Mouse (Mus musculus): ENCODE measurements at regions not wholly inside any gene's neighbourhood (a gene's known extent, or its start where the extent isn't known, plus 50 kb on each side); places are given as distances from the start of the nearest gene placed in this dataset.

DNA sequence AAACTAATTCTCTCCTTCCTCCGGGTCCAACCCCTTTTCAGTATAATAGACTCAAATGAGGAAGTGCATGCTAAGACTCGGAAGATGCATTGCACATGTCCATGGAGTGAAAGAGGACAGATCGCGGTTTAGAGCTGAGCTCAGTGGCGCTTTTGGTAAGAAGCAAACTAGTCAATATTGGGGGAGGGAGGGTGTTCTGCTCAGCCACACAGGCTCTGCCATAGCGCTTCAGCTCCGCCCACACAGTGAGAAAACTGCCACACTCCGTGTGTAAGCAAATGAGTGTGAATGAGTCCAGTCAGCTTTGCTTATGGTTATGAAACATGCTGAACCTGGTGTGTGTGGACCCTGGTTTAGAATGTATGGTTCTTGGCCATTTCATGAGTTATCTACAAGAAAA lies 543.8 kb downstream of the Ebf1 start:
- Histone ChIP-seq H3K27me3 (ENCODE audit: insufficient read depth, low read length) (no peaks in the 10 kb centered on the region), H3K27ac (ENCODE audit: low read length) (no peak overlapping the region), H3K9ac (replicated peaks; ENCODE audit: low read length) (no peak overlapping the region), H3K4me2 (replicated peaks; ENCODE audit: low read depth, low read length) (no peak overlapping the region), H3K9me3 (ENCODE audit: low read length) (no peaks in the 10 kb centered on the region), H3K4me3 (ENCODE audit: low read length) (no peak overlapping the region), H3K4me1 (ENCODE audit: insufficient read depth, low read length) (no peaks in the 10 kb centered on the region), H3K36me3 (ENCODE audit: insufficient read depth, low read length) (no peaks in the 10 kb centered on the region)
- no peak for ATAC-seq (ENCODE audit: low FRiP score, low TSS enrichment)
- 85% methylated on average over 8 of the region's 8 CpGs for whole genome bisulfite sequencing

GRCm38 (mm10) chr11:45173546-45173945 lies 556.4 kb downstream of the Ebf1 start:
- no peak overlapping the region for H3K27ac ChIP-seq (ENCODE audit: low read length)
- no peaks in the 10 kb centered on the region for H3K36me3 ChIP-seq (ENCODE audit: insufficient read depth, low read length)
- H3K4me2 ChIP-seq (replicated peaks; ENCODE audit: low read depth, low read length): no peak overlapping the region
- no peaks in the 10 kb centered on the region for H3K27me3 ChIP-seq (ENCODE audit: insufficient read depth, low read length)
- no peak for ATAC-seq (ENCODE audit: low FRiP score, low TSS enrichment)
- no peak overlapping the region for H3K4me3 ChIP-seq (ENCODE audit: low read length)
- no peaks in the 10 kb centered on the region for H3K4me1 ChIP-seq (ENCODE audit: insufficient read depth, low read length)
- 79% methylated on average over 2 of the region's 2 CpGs for WGBS
- no peaks in the 10 kb centered on the region for H3K9me3 ChIP-seq (ENCODE audit: low read length)
- no peak overlapping the region for H3K9ac ChIP-seq (replicated peaks; ENCODE audit: low read length)

DNA sequence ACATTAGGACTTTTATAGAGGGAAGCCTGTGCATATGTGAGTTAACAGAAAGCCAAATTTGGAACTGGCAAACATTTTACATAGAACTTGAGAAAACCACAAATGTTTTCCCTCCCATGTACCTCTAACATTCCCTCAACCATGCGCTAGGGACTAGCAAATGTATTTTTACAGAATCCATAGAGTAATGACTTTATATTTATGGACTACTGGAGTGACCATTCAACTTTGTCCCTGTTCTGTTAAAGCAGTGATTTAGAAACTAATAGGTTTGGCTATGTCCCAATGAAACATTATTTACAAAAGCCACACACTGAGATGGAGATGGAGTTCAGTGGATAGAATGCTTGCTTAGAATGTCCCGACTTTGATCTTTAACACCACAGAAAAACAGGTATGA lies 557.0 kb downstream of the Ebf1 start:
- Histone ChIP-seq H3K4me1 (ENCODE audit: insufficient read depth, low read length) (no peaks in the 10 kb centered on the region), H3K4me2 (replicated peaks; ENCODE audit: low read depth, low read length) (no peak overlapping the region), H3K27ac (ENCODE audit: low read length) (no peak overlapping the region), H3K9ac (replicated peaks; ENCODE audit: low read length) (no peak overlapping the region), H3K27me3 (ENCODE audit: insufficient read depth, low read length) (no peaks in the 10 kb centered on the region), H3K9me3 (ENCODE audit: low read length) (no peaks in the 10 kb centered on the region), H3K36me3 (ENCODE audit: insufficient read depth, low read length) (no peaks in the 10 kb centered on the region), H3K4me3 (ENCODE audit: low read length) (no peak overlapping the region)
- no peak for ATAC-seq (ENCODE audit: low FRiP score, low TSS enrichment)
- 52% methylated on average over 2 of the region's 2 CpGs for WGBS

- no peaks in the 10 kb centered on the region for H3K9me3 ChIP-seq (ENCODE audit: low read length)
- no peaks in the 10 kb centered on the region for H3K27me3 ChIP-seq (ENCODE audit: insufficient read depth, low read length)
- WGBS: 61% methylated on average over 10 of the region's 10 CpGs
- no peaks in the 10 kb centered on the region for H3K36me3 ChIP-seq (ENCODE audit: insufficient read depth, low read length)
- peak overlapping the region; percentile 50; the same call in 1 of the 2 replicates for H3K27ac ChIP-seq (ENCODE audit: low read length)
- 0 out of 2 replicates have a peak overlapping the region, but pooled peaks have one; percentile 25 for H3K4me2 ChIP-seq (replicated peaks; ENCODE audit: low read depth, low read length)
- peak; percentile 73 for ATAC-seq (ENCODE audit: low FRiP score, low TSS enrichment)
- no peak overlapping the region for H3K4me3 ChIP-seq (ENCODE audit: low read length)
- no peak overlapping the region for H3K9ac ChIP-seq (replicated peaks; ENCODE audit: low read length)
- H3K4me1 ChIP-seq (ENCODE audit: insufficient read depth, low read length): no peaks in the 10 kb centered on the region
These were observed 558.0 kb downstream of the Ebf1 start for GRCm38 (mm10) chr11:45174811-45175798.

GRCm38 (mm10) chr11:45176971-45177370 lies 559.9 kb downstream of the Ebf1 start:
- 92% methylated on average over 3 of the region's 3 CpGs for WGBS
- Histone ChIP-seq H3K36me3 (ENCODE audit: insufficient read depth, low read length) (no peaks in the 10 kb centered on the region), H3K4me1 (ENCODE audit: insufficient read depth, low read length) (no peaks in the 10 kb centered on the region), H3K9ac (replicated peaks; ENCODE audit: low read length) (no peak overlapping the region), H3K27me3 (ENCODE audit: insufficient read depth, low read length) (no peaks in the 10 kb centered on the region), H3K9me3 (ENCODE audit: low read length) (no peaks in the 10 kb centered on the region), H3K27ac (ENCODE audit: low read length) (no peak overlapping the region), H3K4me2 (replicated peaks; ENCODE audit: low read depth, low read length) (no peak overlapping the region), H3K4me3 (ENCODE audit: low read length) (no peak overlapping the region)
- ATAC-seq (ENCODE audit: low FRiP score, low TSS enrichment): no peak

- Histone ChIP-seq H3K27ac (ENCODE audit: low read length) (no peak overlapping the region), H3K4me2 (replicated peaks; ENCODE audit: low read depth, low read length) (no peak overlapping the region), H3K9me3 (ENCODE audit: low read length) (no peaks in the 10 kb centered on the region), H3K4me1 (ENCODE audit: insufficient read depth, low read length) (no peaks in the 10 kb centered on the region), H3K27me3 (ENCODE audit: insufficient read depth, low read length) (no peaks in the 10 kb centered on the region), H3K9ac (replicated peaks; ENCODE audit: low read length) (no peak overlapping the region), H3K4me3 (ENCODE audit: low read length) (no peak overlapping the region), H3K36me3 (ENCODE audit: insufficient read depth, low read length) (no peaks in the 10 kb centered on the region)
- 62% methylated on average over 7 of the region's 7 CpGs for WGBS
- ATAC-seq (ENCODE audit: low FRiP score, low TSS enrichment): no peak
These were observed 560.9 kb downstream of the Ebf1 start for GRCm38 (mm10) chr11:45178036-45178435.

GRCm38 (mm10) chr11:45179019-45179418 lies 561.9 kb downstream of the Ebf1 start:
- no peak for ATAC-seq (ENCODE audit: low FRiP score, low TSS enrichment)
- H3K27ac ChIP-seq (ENCODE audit: low read length): no peak overlapping the region
- no peaks in the 10 kb centered on the region for H3K4me1 ChIP-seq (ENCODE audit: insufficient read depth, low read length)
- no peaks in the 10 kb centered on the region for H3K36me3 ChIP-seq (ENCODE audit: insufficient read depth, low read length)
- 94% methylated on average over 1 of the region's 1 CpGs for WGBS
- no peak overlapping the region for H3K9ac ChIP-seq (replicated peaks; ENCODE audit: low read length)
- no peaks in the 10 kb centered on the region for H3K9me3 ChIP-seq (ENCODE audit: low read length)
- no peak overlapping the region for H3K4me3 ChIP-seq (ENCODE audit: low read length)
- no peak overlapping the region for H3K4me2 ChIP-seq (replicated peaks; ENCODE audit: low read depth, low read length)
- no peaks in the 10 kb centered on the region for H3K27me3 ChIP-seq (ENCODE audit: insufficient read depth, low read length)

- Histone ChIP-seq H3K4me1 (ENCODE audit: insufficient read depth, low read length) (no peaks in the 10 kb centered on the region), H3K9ac (replicated peaks; ENCODE audit: low read length) (no peak overlapping the region), H3K27ac (ENCODE audit: low read length) (no peak overlapping the region), H3K4me3 (ENCODE audit: low read length) (no peak overlapping the region), H3K36me3 (ENCODE audit: insufficient read depth, low read length) (no peaks in the 10 kb centered on the region), H3K4me2 (replicated peaks; ENCODE audit: low read depth, low read length) (no peak overlapping the region), H3K27me3 (ENCODE audit: insufficient read depth, low read length) (no peaks in the 10 kb centered on the region), H3K9me3 (ENCODE audit: low read length) (no peaks in the 10 kb centered on the region)
- no peak for ATAC-seq (ENCODE audit: low FRiP score, low TSS enrichment)
- 73% methylated on average over 14 of the region's 14 CpGs for WGBS
These were observed 573.7 kb downstream of the Ebf1 start for GRCm38 (mm10) chr11:45190601-45191370.

DNA sequence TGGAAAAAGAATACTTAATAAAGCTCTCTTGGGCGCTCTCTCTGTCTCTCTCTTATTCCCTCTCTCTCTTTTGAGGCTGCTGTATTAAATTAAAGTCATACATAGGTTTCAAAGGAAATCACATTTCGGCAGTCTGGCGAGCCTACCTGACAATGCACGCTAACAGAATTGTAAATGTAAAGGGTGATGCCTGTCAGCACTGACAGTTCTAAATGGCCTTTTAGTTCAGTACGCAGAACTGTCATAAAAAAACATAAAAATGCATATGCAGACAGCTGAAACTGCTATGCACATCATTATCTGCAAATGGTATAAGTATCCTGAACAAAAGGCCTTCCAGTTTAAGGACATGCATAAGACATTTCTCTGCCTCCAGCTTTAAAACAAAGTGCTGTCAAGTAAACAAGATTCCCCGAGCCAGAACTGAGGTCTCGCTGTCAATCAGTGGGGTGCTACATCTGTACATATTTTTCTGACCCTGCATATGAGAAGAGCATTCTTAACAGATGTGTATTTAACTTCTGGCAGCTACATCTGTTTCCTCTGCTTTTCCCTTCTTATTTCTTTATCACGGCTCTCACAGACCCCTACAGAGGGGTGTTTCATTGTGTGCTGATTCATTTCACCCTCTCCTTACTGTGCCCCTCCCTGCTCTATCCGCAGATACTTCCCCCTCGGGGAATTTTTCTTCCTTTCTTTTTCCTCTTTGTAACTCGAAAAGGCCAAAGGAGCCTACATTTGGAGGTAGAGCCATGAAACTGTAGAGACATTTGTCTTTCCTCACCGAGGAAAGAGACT lies 574.5 kb downstream of the Ebf1 start:
- no peaks in the 10 kb centered on the region for H3K9me3 ChIP-seq (ENCODE audit: low read length)
- no peaks in the 10 kb centered on the region for H3K4me1 ChIP-seq (ENCODE audit: insufficient read depth, low read length)
- no peak overlapping the region for H3K4me2 ChIP-seq (replicated peaks; ENCODE audit: low read depth, low read length)
- no peak overlapping the region for H3K9ac ChIP-seq (replicated peaks; ENCODE audit: low read length)
- no peaks in the 10 kb centered on the region for H3K27me3 ChIP-seq (ENCODE audit: insufficient read depth, low read length)
- ATAC-seq (ENCODE audit: low FRiP score, low TSS enrichment): no peak
- WGBS: 77% methylated on average over 12 of the region's 12 CpGs
- H3K36me3 ChIP-seq (ENCODE audit: insufficient read depth, low read length): no peaks in the 10 kb centered on the region
- no peak overlapping the region for H3K4me3 ChIP-seq (ENCODE audit: low read length)
- H3K27ac ChIP-seq (ENCODE audit: low read length): no peak overlapping the region
